19 mouse cellular contexts compared by ENCODE assay signal in genomic region chr12:108642019-108642418, GRCm38 (mm10).
"Had no signal": no experiment of that assay in that cellular context is flagged by ENCODE, and none has a peak within 500 bp of the region (broad histone marks: within the 10 kb centered on the region; RNA-seq: fewer than 3 reads in every experiment).

No protein-coding gene starts in this region.

- H3K27ac ChIP-seq: left cerebral cortex, adult 2 months; limb, embryonic 12.5 days; limb, embryonic 15.5 days; liver, embryonic 14.5 days; midbrain, embryonic 10.5 days; midbrain, embryonic 13.5 days; neural tube, embryonic 13.5 days; stomach, embryonic 15.5 days had no signal

- H3K9me3 ChIP-seq: limb, embryonic 12.5 days; limb, embryonic 15.5 days; megakaryocyte, embryonic 14.5 days; midbrain, embryonic 10.5 days; midbrain, embryonic 13.5 days; neural tube, embryonic 13.5 days; stomach, embryonic 15.5 days had no signal

- H3K4me3 ChIP-seq: left cerebral cortex, adult 2 months; limb, embryonic 12.5 days; limb, embryonic 15.5 days; megakaryocyte, embryonic 14.5 days; midbrain, embryonic 10.5 days; midbrain, embryonic 13.5 days; myocyte; neural tube, embryonic 13.5 days; stomach, embryonic 15.5 days had no signal

- H3K9ac ChIP-seq: limb, embryonic 12.5 days; limb, embryonic 15.5 days; liver, embryonic 14.5 days; liver, postnatal 0 days; lung, embryonic 14.5 days; midbrain, embryonic 13.5 days; neural tube, embryonic 13.5 days; stomach, embryonic 15.5 days had no signal

- DNase-seq: kidney, adult 18-20 months; kidney, postnatal 36 days; layer of hippocampus, postnatal 36 days; liver, postnatal 0 days; lung, embryonic 14.5 days; thymus, postnatal 25 days had no signal

- H3K27me3 ChIP-seq: limb, embryonic 12.5 days; limb, embryonic 15.5 days; midbrain, embryonic 13.5 days; neural tube, embryonic 13.5 days; stomach, embryonic 15.5 days had no signal

- H3K4me2 ChIP-seq: limb, embryonic 12.5 days; limb, embryonic 15.5 days; liver, embryonic 11.5 days; lung, embryonic 14.5 days; midbrain, embryonic 13.5 days; neural tube, embryonic 13.5 days; stomach, embryonic 15.5 days had no signal

- H3K36me3 ChIP-seq: limb, embryonic 15.5 days; neural tube, embryonic 13.5 days; stomach, embryonic 15.5 days had no signal

- ATAC-seq: liver, postnatal 0 days; lung, postnatal 0 days; midbrain, embryonic 13.5 days; midbrain, embryonic 16.5 days had no signal

- H3K4me1 ChIP-seq: limb, embryonic 12.5 days; neural tube, embryonic 13.5 days; stomach, embryonic 15.5 days had no signal
